Mouse (Mus musculus): ENCODE data around the gene Mylk4. TPM values are rescaled to one million over a fixed set of nuclear protein-coding genes. Genes with fewer than 3 reads are reported as not detected.

Mylk4 gene
- polyA plus RNA-seq, 1 experiment: not detected

DNA sequence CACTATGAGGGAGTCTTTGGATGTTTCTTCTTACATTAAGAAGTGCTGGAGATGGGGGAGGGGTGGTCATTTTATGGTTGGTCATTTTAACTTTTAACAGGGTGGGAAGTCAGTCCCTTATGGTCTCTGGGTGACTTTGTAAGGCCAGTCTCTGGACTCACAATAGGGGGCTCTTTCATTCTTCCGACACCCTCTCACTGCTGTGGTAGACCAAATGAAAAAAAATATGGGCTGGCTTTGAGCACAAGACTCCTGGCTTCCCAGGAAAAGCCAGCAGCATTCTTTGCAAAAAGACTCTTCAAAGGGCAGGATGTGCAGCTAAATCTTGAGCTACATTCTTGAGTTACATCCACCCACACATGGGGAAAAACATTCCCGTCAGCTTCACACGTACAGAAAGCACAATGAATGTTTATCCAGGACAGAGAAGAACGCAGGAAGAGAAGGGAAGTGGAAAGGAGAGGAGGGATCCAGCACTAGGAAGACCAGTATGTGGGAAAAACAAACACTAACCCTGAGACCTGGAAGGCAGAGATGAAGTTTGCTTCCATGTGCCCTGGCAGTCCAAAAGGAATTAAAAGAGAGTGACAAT lies 31.6 kb downstream of the Mylk4 start:
- TF ChIP-seq CTCF (IDR thresholded peaks at IDR 0.05; ENCODE audit: low read depth, low read length): no peak
- H3K36me3 ChIP-seq (ENCODE audit: control insufficient read depth, insufficient read depth, low read length, poor library complexity, severe bottlenecking): no peaks in the 10 kb centered on the region
- no peaks in the 10 kb centered on the region for H3K27me3 ChIP-seq (ENCODE audit: control insufficient read depth, insufficient read depth, low read length, poor library complexity, severe bottlenecking)
- no peak overlapping the region for H3K4me3 ChIP-seq (ENCODE audit: low read depth, low read length)
- no peaks in the 10 kb centered on the region for H3K4me1 ChIP-seq (ENCODE audit: control insufficient read depth, insufficient read depth, low read length)
- no peak overlapping the region for H3K27ac ChIP-seq (ENCODE audit: insufficient read depth, low read length)
- no peaks in the 10 kb centered on the region for H3K9me3 ChIP-seq (replicated peaks; ENCODE audit: control insufficient read depth, insufficient read depth, low read length, poor library complexity, severe bottlenecking)
- H3K9ac ChIP-seq (ENCODE audit: low read depth, poor library complexity, severe bottlenecking): no peak overlapping the region

GRCm38 (mm10) chr13:32750507-32750906 lies 33.2 kb downstream of the Mylk4 start:
- Histone ChIP-seq H3K27me3 (ENCODE audit: control insufficient read depth, insufficient read depth, low read length, poor library complexity, severe bottlenecking) (no peaks in the 10 kb centered on the region), H3K27ac (ENCODE audit: insufficient read depth, low read length) (no peak overlapping the region), H3K4me1 (ENCODE audit: control insufficient read depth, insufficient read depth, low read length) (no peaks in the 10 kb centered on the region), H3K9me3 (replicated peaks; ENCODE audit: control insufficient read depth, insufficient read depth, low read length, poor library complexity, severe bottlenecking) (no peaks in the 10 kb centered on the region), H3K4me3 (ENCODE audit: low read depth, low read length) (no peak overlapping the region), H3K9ac (ENCODE audit: low read depth, poor library complexity, severe bottlenecking) (no peak overlapping the region), H3K36me3 (ENCODE audit: control insufficient read depth, insufficient read depth, low read length, poor library complexity, severe bottlenecking) (no peaks in the 10 kb centered on the region)
- TF ChIP-seq CTCF (IDR thresholded peaks at IDR 0.05; ENCODE audit: low read depth, low read length) (no peak), EP300 (IDR thresholded peaks at IDR 0.05; ENCODE audit: insufficient read depth, low read depth, low read length) (no peak), POLR2A (IDR thresholded peaks at IDR 0.05; ENCODE audit: insufficient read depth, low read length) (no peak)

DNA sequence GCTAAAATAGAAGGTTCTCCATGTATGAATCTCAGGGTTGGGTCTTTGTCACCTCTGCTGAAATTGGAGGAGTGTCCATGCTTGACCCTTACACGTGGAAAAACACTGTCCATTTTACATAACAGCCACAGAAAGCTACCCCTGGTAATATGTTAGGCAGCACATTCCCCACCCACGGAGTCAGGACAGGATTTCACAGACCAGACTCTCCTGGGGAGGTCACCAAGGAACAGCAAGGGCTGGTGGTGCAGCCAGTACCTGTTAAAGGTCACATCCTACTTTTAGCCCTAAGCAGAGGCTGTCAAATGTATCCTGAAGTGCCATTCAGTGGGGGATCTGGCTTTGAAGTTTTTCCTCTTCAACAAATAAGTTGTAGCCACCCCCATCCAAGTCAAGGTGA lies 35.3 kb downstream of the Mylk4 start:
- no peaks in the 10 kb centered on the region for H3K9me3 ChIP-seq (replicated peaks; ENCODE audit: control insufficient read depth, insufficient read depth, low read length, poor library complexity, severe bottlenecking)
- no peak overlapping the region for H3K9ac ChIP-seq (ENCODE audit: low read depth, poor library complexity, severe bottlenecking)
- H3K27me3 ChIP-seq (ENCODE audit: control insufficient read depth, insufficient read depth, low read length, poor library complexity, severe bottlenecking): no peaks in the 10 kb centered on the region
- H3K4me1 ChIP-seq (ENCODE audit: control insufficient read depth, insufficient read depth, low read length): no peaks in the 10 kb centered on the region
- H3K27ac ChIP-seq (ENCODE audit: insufficient read depth, low read length): no peak overlapping the region
- no peaks in the 10 kb centered on the region for H3K36me3 ChIP-seq (ENCODE audit: control insufficient read depth, insufficient read depth, low read length, poor library complexity, severe bottlenecking)
- TF ChIP-seq CTCF (IDR thresholded peaks at IDR 0.05; ENCODE audit: low read depth, low read length) (no peak), POLR2A (IDR thresholded peaks at IDR 0.05; ENCODE audit: insufficient read depth, low read length) (no peak), EP300 (IDR thresholded peaks at IDR 0.05; ENCODE audit: insufficient read depth, low read depth, low read length) (no peak)
- H3K4me3 ChIP-seq (ENCODE audit: low read depth, low read length): no peak overlapping the region

GRCm38 (mm10) chr13:32741161-32741560 lies 42.6 kb downstream of the Mylk4 start:
- Histone ChIP-seq H3K4me1 (ENCODE audit: control insufficient read depth, insufficient read depth, low read length) (no peaks in the 10 kb centered on the region), H3K27me3 (ENCODE audit: control insufficient read depth, insufficient read depth, low read length, poor library complexity, severe bottlenecking) (no peaks in the 10 kb centered on the region), H3K4me3 (ENCODE audit: low read depth, low read length) (no peak overlapping the region), H3K9ac (ENCODE audit: low read depth, poor library complexity, severe bottlenecking) (no peak overlapping the region), H3K36me3 (ENCODE audit: control insufficient read depth, insufficient read depth, low read length, poor library complexity, severe bottlenecking) (no peaks in the 10 kb centered on the region), H3K27ac (ENCODE audit: insufficient read depth, low read length) (no peak overlapping the region), H3K9me3 (replicated peaks; ENCODE audit: control insufficient read depth, insufficient read depth, low read length, poor library complexity, severe bottlenecking) (no peaks in the 10 kb centered on the region)
- TF ChIP-seq EP300 (IDR thresholded peaks at IDR 0.05; ENCODE audit: insufficient read depth, low read depth, low read length) (no peak), CTCF (IDR thresholded peaks at IDR 0.05; ENCODE audit: low read depth, low read length) (no peak), POLR2A (IDR thresholded peaks at IDR 0.05; ENCODE audit: insufficient read depth, low read length) (no peak)

DNA sequence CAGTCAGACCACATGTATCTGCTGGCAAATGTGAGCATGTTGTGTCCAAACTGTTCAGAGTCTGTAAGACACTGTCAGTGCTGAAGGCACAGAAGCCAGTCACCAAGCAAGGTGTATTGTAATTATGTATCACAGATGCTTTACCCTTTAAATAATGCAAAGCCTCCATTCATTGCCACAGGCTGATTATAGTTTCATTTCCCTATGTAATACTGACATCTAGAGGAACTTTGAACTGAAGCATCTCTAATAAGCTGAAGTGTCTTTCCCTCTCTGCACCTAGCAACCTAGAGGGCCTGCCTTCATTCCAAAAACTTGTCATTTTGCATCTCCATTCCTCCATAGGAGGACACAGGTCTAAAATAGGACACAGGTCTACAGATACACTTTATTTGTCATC lies 52.5 kb downstream of the Mylk4 start:
- Histone ChIP-seq H3K27me3 (ENCODE audit: control insufficient read depth, insufficient read depth, low read length, poor library complexity, severe bottlenecking) (no peaks in the 10 kb centered on the region), H3K4me1 (ENCODE audit: control insufficient read depth, insufficient read depth, low read length) (no peaks in the 10 kb centered on the region), H3K4me3 (ENCODE audit: low read depth, low read length) (no peak overlapping the region), H3K36me3 (ENCODE audit: control insufficient read depth, insufficient read depth, low read length, poor library complexity, severe bottlenecking) (no peaks in the 10 kb centered on the region), H3K27ac (ENCODE audit: insufficient read depth, low read length) (no peak overlapping the region), H3K9me3 (replicated peaks; ENCODE audit: control insufficient read depth, insufficient read depth, low read length, poor library complexity, severe bottlenecking) (no peaks in the 10 kb centered on the region), H3K9ac (ENCODE audit: low read depth, poor library complexity, severe bottlenecking) (no peak overlapping the region)
- TF ChIP-seq EP300 (IDR thresholded peaks at IDR 0.05; ENCODE audit: insufficient read depth, low read depth, low read length) (no peak), POLR2A (IDR thresholded peaks at IDR 0.05; ENCODE audit: insufficient read depth, low read length) (no peak), CTCF (IDR thresholded peaks at IDR 0.05; ENCODE audit: low read depth, low read length) (no peak)

- Histone ChIP-seq H3K27me3 (ENCODE audit: control insufficient read depth, insufficient read depth, low read length, poor library complexity, severe bottlenecking) (no peaks in the 10 kb centered on the region), H3K9me3 (replicated peaks; ENCODE audit: control insufficient read depth, insufficient read depth, low read length, poor library complexity, severe bottlenecking) (no peaks in the 10 kb centered on the region), H3K4me3 (ENCODE audit: low read depth, low read length) (no peak overlapping the region), H3K27ac (ENCODE audit: insufficient read depth, low read length) (no peak overlapping the region), H3K4me1 (ENCODE audit: control insufficient read depth, insufficient read depth, low read length) (no peaks in the 10 kb centered on the region), H3K36me3 (ENCODE audit: control insufficient read depth, insufficient read depth, low read length, poor library complexity, severe bottlenecking) (no peaks in the 10 kb centered on the region), H3K9ac (ENCODE audit: low read depth, poor library complexity, severe bottlenecking) (no peak overlapping the region)
- TF ChIP-seq POLR2A (IDR thresholded peaks at IDR 0.05; ENCODE audit: insufficient read depth, low read length): no peak
- TF ChIP-seq CTCF (IDR thresholded peaks at IDR 0.05; ENCODE audit: low read depth, low read length): no peak
- no peak for TF ChIP-seq EP300 (IDR thresholded peaks at IDR 0.05; ENCODE audit: insufficient read depth, low read depth, low read length)
Observed at GRCm38 (mm10) chr13:32724606-32725005, 59.1 kb downstream of the Mylk4 start.

All from ES-Bruce4 (cell line).